Mouse (Mus musculus) yolk sac, embryonic 10.5 days (tissue): ENCODE results near the gene Tmem86b.
A peak's percentile ranks its signal among the peaks of the same experiment; 100 is the strongest.
"Not testable (repeated sequence)": the region's sequence is repeated elsewhere in the genome, so short reads cannot be mapped to it uniquely, and the experiment has no call there.

Experiments
- DNase-seq: peaks from one replicate; pipeline ENCODE4 v3.0.0-alpha.2; 2017; ENCODE audit warnings: low spot score

The Tmem86b gene

GRCm38 (mm10) chr7:4647992-4648391 is 16.8 kb upstream of the Tmem86b start:
- no peak for DNase-seq

- no peak for DNase-seq
Observed at GRCm38 (mm10) chr7:4647291-4647690, 16.1 kb upstream of the Tmem86b start.

- no peak for DNase-seq
Observed at GRCm38 (mm10) chr7:4646806-4647205, 15.6 kb upstream of the Tmem86b start.

GRCm38 (mm10) chr7:4643225-4643624 is 12.0 kb upstream of the Tmem86b start:
- no peak for DNase-seq

- no peak for DNase-seq
Observed at GRCm38 (mm10) chr7:4641956-4642355, 10.7 kb upstream of the Tmem86b start.

- DNase-seq = no peak
Observed at GRCm38 (mm10) chr7:4641155-4641554, 9.9 kb upstream of the Tmem86b start.

- DNase-seq = no peak
Observed at GRCm38 (mm10) chr7:4636179-4636578, 5.0 kb upstream of the Tmem86b start.

GRCm38 (mm10) chr7:4630198-4630597 is 1.0 kb downstream of the Tmem86b start:
- DNase-seq = peak; percentile 84

- no peak for DNase-seq
Observed at GRCm38 (mm10) chr7:4629586-4629985, 1.6 kb downstream of the Tmem86b start.

- no peak for DNase-seq
Observed at GRCm38 (mm10) chr7:4625928-4626327, 5.3 kb downstream of the Tmem86b start.

GRCm38 (mm10) chr7:4624343-4624742 is 6.9 kb downstream of the Tmem86b start:
- no peak for DNase-seq

GRCm38 (mm10) chr7:4623544-4624189 is 7.6 kb downstream of the Tmem86b start:
- peak; percentile 57 for DNase-seq

GRCm38 (mm10) chr7:4619979-4620378 is 11.2 kb downstream of the Tmem86b start:
- peak; percentile 53 for DNase-seq

- no peak for DNase-seq
Observed at GRCm38 (mm10) chr7:4613740-4614403, 17.4 kb downstream of the Tmem86b start.

GRCm38 (mm10) chr7:4612956-4613355 is 18.3 kb downstream of the Tmem86b start:
- DNase-seq = no peak

- no peak for DNase-seq
Observed at GRCm38 (mm10) chr7:4612386-4612785, 18.8 kb downstream of the Tmem86b start.

- DNase-seq = no peak
Observed at GRCm38 (mm10) chr7:4611921-4612341, 19.3 kb downstream of the Tmem86b start.

GRCm38 (mm10) chr7:4611511-4611910 is 19.7 kb downstream of the Tmem86b start:
- DNase-seq = no peak

GRCm38 (mm10) chr7:4608002-4608401 is 23.2 kb downstream of the Tmem86b start:
- DNase-seq = no peak

- DNase-seq = no peak
Observed at GRCm38 (mm10) chr7:4603873-4604272, 27.3 kb downstream of the Tmem86b start, which contains the start of gene Ptprh. Gene Ptprh, minus strand, starts transcription at chr7:4604041.

- no peak for DNase-seq
Observed at GRCm38 (mm10) chr7:4602969-4603368, 28.3 kb downstream of the Tmem86b start.

- not testable (repeated sequence) for DNase-seq
Observed at GRCm38 (mm10) chr7:4597046-4597445, 34.2 kb downstream of the Tmem86b start.

- DNase-seq = not testable (repeated sequence)
Observed at GRCm38 (mm10) chr7:4581481-4581880, 49.7 kb downstream of the Tmem86b start.
